Mouse (Mus musculus): ENCODE data around the gene Tfip11. TPM values are rescaled to one million over a fixed set of nuclear protein-coding genes. Genes with fewer than 3 reads are reported as not detected.

The Tfip11 gene
- total and polyA plus RNA-seq, 3 experiments = 16.0 to 19.4 (median 17.6) TPM

DNA sequence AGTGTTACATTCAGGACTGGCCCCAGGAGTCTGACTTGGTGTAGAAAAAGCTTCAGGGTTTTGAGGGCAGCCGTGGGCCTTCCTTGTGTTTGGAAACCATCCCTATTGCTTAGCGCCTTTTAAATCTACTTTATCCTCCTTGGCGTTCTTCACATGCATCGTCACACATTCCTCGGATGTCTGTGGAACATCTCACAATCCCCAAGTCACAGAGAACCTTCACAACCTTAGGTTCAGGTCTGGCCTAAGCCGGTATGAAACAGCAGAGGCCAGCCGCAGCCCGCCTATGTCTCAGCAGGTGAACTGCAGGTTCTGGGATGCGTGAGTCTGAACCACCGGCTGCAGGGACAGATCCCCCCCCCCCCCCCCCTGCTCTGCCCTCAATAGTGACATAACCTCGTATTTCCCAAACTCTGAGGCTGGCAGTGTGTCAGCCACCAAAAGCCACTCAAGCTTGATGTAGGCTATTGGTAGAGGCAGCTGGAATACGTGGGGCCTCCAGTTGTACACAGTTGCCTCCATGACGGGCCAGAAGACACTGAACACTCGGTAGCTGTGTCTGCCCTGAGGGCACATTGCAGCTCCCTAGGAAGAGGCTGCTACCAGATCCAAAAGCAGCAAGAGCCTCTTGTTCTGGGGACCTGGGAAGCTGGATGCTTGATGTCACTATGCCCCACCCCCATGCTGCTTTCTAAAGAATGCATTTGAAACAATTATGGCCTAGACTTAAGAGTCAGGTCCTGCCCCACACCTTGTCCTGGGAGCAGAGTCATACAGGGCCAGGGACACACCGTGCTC lies 45.1 kb upstream of the Tfip11 start:
- Histone ChIP-seq H3K4me3 (no peak overlapping the region), H3K9ac (ENCODE audit: low read depth, low read length) (no peak overlapping the region)
- no peak for TF ChIP-seq CTCF (IDR thresholded peaks at IDR 0.05)
- no peak for TF ChIP-seq EP300 (IDR thresholded peaks at IDR 0.05; ENCODE audit: insufficient read depth, low read depth, low read length)
- TF ChIP-seq POLR2A (IDR thresholded peaks at IDR 0.05; ENCODE audit: insufficient read depth, low read depth, low read length) = no peak

DNA sequence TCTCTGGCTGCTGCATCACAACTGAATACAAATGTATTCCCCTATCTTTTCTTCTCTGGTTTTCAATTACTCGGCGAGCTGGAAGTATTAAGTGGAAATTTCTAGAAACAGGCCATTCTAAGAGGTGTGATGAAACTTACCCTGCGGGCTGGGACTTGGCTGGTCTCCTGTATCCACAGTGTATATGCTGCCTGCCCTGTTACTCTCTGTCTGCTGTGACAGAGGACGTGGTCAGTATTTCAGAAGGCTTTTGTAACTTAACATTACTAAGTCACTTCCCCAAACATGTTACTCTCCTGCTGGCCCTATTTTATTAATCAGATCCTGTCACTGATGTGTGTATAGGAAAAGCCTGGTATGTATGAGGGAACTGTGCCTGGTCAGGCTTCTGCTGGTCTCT lies 44.5 kb upstream of the Tfip11 start:
- Histone ChIP-seq H3K9ac (ENCODE audit: low read depth, low read length) (no peak overlapping the region), H3K36me3 (ENCODE audit: control insufficient read depth, insufficient read depth, low read length) (no peaks in the 10 kb centered on the region; the same call in 1 of the 2 replicates), H3K27ac (peak overlapping the region; percentile 70), H3K79me2 (replicated peaks; ENCODE audit: control insufficient read depth, insufficient read depth, low read length) (peaks cover 5% of the 10 kb centered on the region), H3K4me3 (no peak overlapping the region), H3K4me1 (ENCODE audit: control insufficient read depth, insufficient read depth, low read length) (peaks cover 55% of the 10 kb centered on the region), H3K27me3 (ENCODE audit: control insufficient read depth, insufficient read depth, low read length) (no peaks in the 10 kb centered on the region)
- intact Hi-C loops (cut with DNase I) = loop anchor here (2.0 kb wide), 2 partner anchors 41 to 45 kb away; partner anchors contain the start of gene Tfip11
- 53% methylated on average over 4 of the region's 4 CpGs for WGBS
- DNase-seq = no peak
- TF ChIP-seq EP300 (IDR thresholded peaks at IDR 0.05; ENCODE audit: insufficient read depth, low read depth, low read length) = no peak
- TF ChIP-seq CTCF (IDR thresholded peaks at IDR 0.05) = no peak
- TF ChIP-seq POLR2A (IDR thresholded peaks at IDR 0.05; ENCODE audit: insufficient read depth, low read depth, low read length) = no peak

More for the DNA sequence above, 45.1 kb upstream of the Tfip11 start:
- H3K4me1 ChIP-seq (ENCODE audit: control insufficient read depth, insufficient read depth, low read length) = peaks cover 55% of the 10 kb centered on the region
- H3K79me2 ChIP-seq (replicated peaks; ENCODE audit: control insufficient read depth, insufficient read depth, low read length) = peaks cover 5% of the 10 kb centered on the region
- H3K27me3 ChIP-seq (ENCODE audit: control insufficient read depth, insufficient read depth, low read length) = no peaks in the 10 kb centered on the region
- peak overlapping the region; percentile 71 for H3K27ac ChIP-seq
- no peak for DNase-seq
- WGBS = 60% methylated on average over 15 of the region's 15 CpGs
- intact Hi-C loops (cut with DNase I) = loop anchor here (1.0 to 2.0 kb wide), 2 partner anchors 8 to 46 kb away; partner anchors contain the start of gene Tfip11
- no peaks in the 10 kb centered on the region; the same call in 1 of the 2 replicates for H3K36me3 ChIP-seq (ENCODE audit: control insufficient read depth, insufficient read depth, low read length)

DNA sequence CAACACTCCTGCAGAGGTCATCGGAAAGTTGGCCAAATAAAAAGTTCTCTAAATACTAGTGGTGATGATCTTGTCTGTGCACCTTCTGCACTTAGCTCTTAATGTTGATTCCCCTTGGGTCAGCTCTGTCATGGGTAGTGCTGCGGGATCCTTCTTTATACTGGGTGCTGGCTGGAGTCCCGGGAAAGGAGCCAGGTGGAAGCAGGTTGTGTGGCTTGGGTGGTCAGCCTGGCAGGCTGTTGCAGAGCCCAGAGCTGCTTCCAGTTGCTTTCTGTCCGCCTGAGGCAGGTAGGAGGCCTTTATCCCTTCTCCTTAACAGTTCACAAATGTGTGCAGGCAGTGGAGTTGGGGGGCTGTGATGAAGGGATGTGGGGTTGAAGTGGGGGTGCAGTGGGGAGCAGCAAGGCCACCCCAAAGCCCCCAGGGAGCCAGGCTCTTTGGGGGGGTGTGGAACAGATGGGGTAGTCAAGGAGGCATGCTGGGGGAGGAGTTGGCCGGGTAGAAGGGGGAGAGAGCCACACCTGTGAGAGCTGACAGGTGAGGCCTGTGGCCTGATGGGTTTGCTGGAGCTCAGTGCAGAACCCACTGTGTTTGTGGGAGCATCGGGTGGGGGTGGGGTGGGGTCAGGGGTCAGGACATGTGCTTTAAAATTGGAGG lies 43.9 kb upstream of the Tfip11 start:
- WGBS = 26% methylated on average over 6 of the region's 6 CpGs
- TF ChIP-seq CTCF (IDR thresholded peaks at IDR 0.05) = no peak
- TF ChIP-seq POLR2A (IDR thresholded peaks at IDR 0.05; ENCODE audit: insufficient read depth, low read depth, low read length) = no peak
- TF ChIP-seq EP300 (IDR thresholded peaks at IDR 0.05; ENCODE audit: insufficient read depth, low read depth, low read length) = no peak
- intact Hi-C loops (cut with DNase I) = loop anchor here (2.0 kb wide), 1 partner anchor 41 kb away; no protein-coding TSS in a partner anchor
- H3K4me3 ChIP-seq = no peak overlapping the region
- H3K27ac ChIP-seq = peak overlapping the region; percentile 70
- DNase-seq = peak in 1 of 2 experiments; percentile 46
- no peaks in the 10 kb centered on the region for H3K27me3 ChIP-seq (ENCODE audit: control insufficient read depth, insufficient read depth, low read length)
- peaks cover 59% of the 10 kb centered on the region for H3K4me1 ChIP-seq (ENCODE audit: control insufficient read depth, insufficient read depth, low read length)
- no peaks in the 10 kb centered on the region; the same call in 1 of the 2 replicates for H3K36me3 ChIP-seq (ENCODE audit: control insufficient read depth, insufficient read depth, low read length)
- H3K79me2 ChIP-seq (replicated peaks; ENCODE audit: control insufficient read depth, insufficient read depth, low read length) = peaks cover 5% of the 10 kb centered on the region
- H3K9ac ChIP-seq (ENCODE audit: low read depth, low read length) = peak overlapping the region; percentile 22; the same call in 1 of the 2 replicates

DNA sequence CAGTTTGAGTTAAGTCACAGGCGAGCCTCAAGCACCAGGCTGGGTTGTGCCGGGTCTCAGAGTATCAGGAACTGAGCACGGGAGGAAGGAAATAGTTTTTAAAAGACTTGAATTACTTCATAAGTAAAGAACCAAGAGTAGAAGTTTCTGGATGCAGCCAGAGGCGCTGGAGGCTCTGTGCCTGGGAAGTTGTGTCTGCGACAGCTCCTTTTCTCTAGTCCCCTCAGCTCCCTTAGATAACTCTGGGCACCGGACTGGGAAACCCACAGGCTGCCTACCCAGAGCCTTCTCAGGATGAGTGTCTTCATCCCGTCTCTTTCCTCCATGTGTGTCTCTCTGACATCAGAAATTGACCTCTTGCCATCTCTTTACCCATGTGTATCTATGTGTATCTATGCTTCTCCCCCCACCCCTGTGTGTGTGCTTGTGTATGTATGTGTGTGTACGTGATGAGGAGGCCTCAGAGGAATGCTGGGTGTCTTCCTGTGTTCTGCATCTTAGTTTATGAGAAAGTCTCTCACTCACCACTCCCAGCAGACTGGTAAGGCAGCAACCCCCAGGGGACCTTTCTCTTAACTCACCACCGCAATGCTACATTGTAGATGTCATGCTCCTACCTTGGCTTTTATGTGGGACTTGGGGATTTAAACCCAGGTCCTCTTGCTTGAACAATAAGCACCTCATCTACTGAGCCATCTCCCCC lies 43.2 kb upstream of the Tfip11 start:
- peaks cover 5% of the 10 kb centered on the region for H3K79me2 ChIP-seq (replicated peaks; ENCODE audit: control insufficient read depth, insufficient read depth, low read length)
- no peak overlapping the region for H3K9ac ChIP-seq (ENCODE audit: low read depth, low read length)
- no peaks in the 10 kb centered on the region for H3K27me3 ChIP-seq (ENCODE audit: control insufficient read depth, insufficient read depth, low read length)
- no peaks in the 10 kb centered on the region; the same call in 1 of the 2 replicates for H3K36me3 ChIP-seq (ENCODE audit: control insufficient read depth, insufficient read depth, low read length)
- no peak for TF ChIP-seq CTCF (IDR thresholded peaks at IDR 0.05)
- TF ChIP-seq POLR2A (IDR thresholded peaks at IDR 0.05; ENCODE audit: insufficient read depth, low read depth, low read length) = 0 out of 2 replicates have a peak, but pooled peaks have one; percentile 21
- H3K4me3 ChIP-seq = no peak overlapping the region
- WGBS = 33% methylated on average over 9 of the region's 9 CpGs
- intact Hi-C loops (cut with DNase I) = loop anchor here (2.0 kb wide), 1 partner anchor 42 kb away; no protein-coding TSS in a partner anchor
- peak overlapping the region; percentile 70 for H3K27ac ChIP-seq
- peaks cover 63% of the 10 kb centered on the region for H3K4me1 ChIP-seq (ENCODE audit: control insufficient read depth, insufficient read depth, low read length)
- DNase-seq = peak in 1 of 2 experiments; percentile 53

DNA sequence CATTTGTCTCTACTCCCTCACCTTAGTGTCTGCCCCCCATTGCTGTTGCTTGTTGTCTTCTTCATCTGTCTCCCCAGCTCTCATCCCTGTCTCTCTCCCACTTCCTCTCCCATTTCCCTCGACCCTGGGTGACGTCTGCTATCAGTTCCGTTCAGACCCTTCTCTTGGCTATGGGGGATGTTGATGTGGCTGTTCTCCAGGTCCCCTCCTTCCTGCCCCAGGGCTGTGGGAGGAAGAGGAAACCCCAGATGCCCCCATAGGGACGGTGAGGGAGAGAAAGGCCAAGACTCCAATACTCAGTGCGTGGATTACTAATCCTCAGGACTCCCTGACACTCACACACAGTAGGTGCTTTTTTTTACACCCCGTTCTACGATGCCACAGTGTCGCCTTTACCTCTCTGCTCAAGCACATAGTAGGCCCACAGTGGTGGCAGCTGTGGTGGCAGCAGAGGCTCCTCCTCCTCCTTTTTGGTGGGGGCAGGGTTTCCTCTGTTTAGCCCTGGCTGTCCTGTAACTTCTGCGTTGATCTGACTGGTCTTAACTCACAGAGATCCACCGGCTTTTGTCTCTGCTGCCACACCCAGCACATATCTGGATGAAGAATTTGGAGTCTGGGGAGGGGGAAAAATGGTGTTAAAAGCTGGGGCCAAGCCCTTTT lies 42.5 kb upstream of the Tfip11 start:
- Histone ChIP-seq H3K36me3 (ENCODE audit: control insufficient read depth, insufficient read depth, low read length) (no peaks in the 10 kb centered on the region; the same call in 1 of the 2 replicates), H3K4me3 (no peak overlapping the region), H3K4me1 (ENCODE audit: control insufficient read depth, insufficient read depth, low read length) (peaks cover 63% of the 10 kb centered on the region), H3K27ac (peak overlapping the region; percentile 70), H3K9ac (ENCODE audit: low read depth, low read length) (no peak overlapping the region), H3K79me2 (replicated peaks; ENCODE audit: control insufficient read depth, insufficient read depth, low read length) (peaks cover 5% of the 10 kb centered on the region; the same call in 1 of the 2 replicates), H3K27me3 (ENCODE audit: control insufficient read depth, insufficient read depth, low read length) (no peaks in the 10 kb centered on the region)
- peak; percentile 51; the same call in 1 of the 2 replicates for TF ChIP-seq POLR2A (IDR thresholded peaks at IDR 0.05; ENCODE audit: insufficient read depth, low read depth, low read length)
- TF ChIP-seq CTCF (IDR thresholded peaks at IDR 0.05) = no peak
- TF ChIP-seq EP300 (IDR thresholded peaks at IDR 0.05; ENCODE audit: insufficient read depth, low read depth, low read length) = peak; percentile 80; the same call in 1 of the 2 replicates
- 38% methylated on average over 10 of the region's 10 CpGs for WGBS
- intact Hi-C loops (cut with DNase I) = loop anchor here (2.0 kb wide), 2 partner anchors 33 to 43 kb away; no protein-coding TSS in a partner anchor
- peak; percentile 64 to 72 for DNase-seq

Measured in heart, adult 2 months (tissue).